Mouse (Mus musculus) heart, postnatal 0 days (tissue): ENCODE results near the gene Wdr92.

Experiments used
- CTCF ChIP-seq: IDR thresholded peaks from 2 replicates; pipeline ENCODE4 v1.5.1; 2016; ENCODE audit warnings: antibody characterized with exemption, control low read depth, low read depth
- EP300 ChIP-seq: IDR thresholded peaks from 2 replicates; pipeline ENCODE4 v1.6.1; 2016; ENCODE audit warnings: antibody characterized with exemption, low read depth

DNA sequence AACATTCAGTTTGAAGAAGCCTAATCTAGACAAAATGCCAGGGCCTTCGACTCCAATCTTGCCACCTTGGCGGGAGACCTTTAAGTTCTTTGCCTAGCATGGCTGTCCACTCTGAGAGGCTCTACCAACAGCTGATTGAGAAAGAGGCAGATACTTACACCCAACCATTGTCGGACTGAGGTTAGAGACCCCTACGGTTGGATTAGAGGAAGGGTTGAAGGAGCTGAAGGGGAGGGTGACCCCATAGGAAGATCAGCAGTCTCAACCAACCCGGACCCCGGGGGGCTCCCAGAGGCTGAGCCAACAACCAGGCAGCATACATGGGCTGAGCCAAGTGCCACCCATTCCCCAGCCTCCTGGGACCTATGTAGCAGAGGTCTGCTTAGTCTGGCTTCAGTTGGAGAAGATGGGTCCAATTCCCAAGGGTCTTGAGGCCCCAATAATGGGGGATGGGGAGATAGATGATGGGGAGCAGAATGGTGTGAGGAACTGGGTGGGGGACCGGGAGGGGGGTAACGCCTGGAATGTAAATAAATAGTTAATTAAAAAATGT, 75.0 kb downstream of the Wdr92 start:
- no peak for TF ChIP-seq CTCF
- no peak for TF ChIP-seq EP300
